Mouse (Mus musculus) midbrain, embryonic 12.5 days (tissue): ENCODE data around the gene Tiam1. TPM values are rescaled to one million over a fixed set of nuclear protein-coding genes. Genes with fewer than 3 reads are reported as not detected.
A peak's percentile ranks its signal among the peaks of the same experiment; 100 is the strongest.

Experiments
- ATAC-seq: fragments of 200-750 bp; cut with Nextera tagmentation; 2 replicates; pipeline ENCODE4 v1.8.0; 2017; ENCODE audit warnings: low read depth, moderate TSS enrichment, moderate library complexity; ENCODE audit not compliant: low FRiP score
- H3K27ac ChIP-seq: fragments of 300-500 bp; sonication (generic); replicated peaks from 2 replicates; pipeline ENCODE4 v1.5.1; 2016; ENCODE audit warnings: mild to moderate bottlenecking
- H3K27me3 ChIP-seq: fragments of 300-500 bp; sonication (generic); 2 replicates; pipeline ENCODE4 v1.6.1; 2016; ENCODE audit warnings: mild to moderate bottlenecking
- H3K36me3 ChIP-seq: fragments of 300-500 bp; sonication (generic); 2 replicates; pipeline ENCODE4 v1.6.1; 2016
- H3K4me1 ChIP-seq: fragments of 300-500 bp; sonication (generic); 2 replicates; pipeline ENCODE4 v1.6.1; 2016
- H3K4me2 ChIP-seq: fragments of 300-500 bp; sonication (generic); replicated peaks from 2 replicates; pipeline ENCODE4 v1.6.1; 2016; ENCODE audit warnings: mild to moderate bottlenecking, moderate library complexity
- H3K4me3 ChIP-seq: fragments of 300-500 bp; sonication (generic); 2 replicates; pipeline ENCODE4 v1.5.1; 2016; ENCODE audit warnings: mild to moderate bottlenecking
- H3K9ac ChIP-seq: fragments of 300-500 bp; sonication (generic); replicated peaks from 2 replicates; pipeline ENCODE4 v1.6.1; 2016; ENCODE audit warnings: mild to moderate bottlenecking, moderate library complexity
- H3K9me3 ChIP-seq: fragments of 300-500 bp; sonication (generic); 2 replicates; pipeline ENCODE4 v1.6.1; 2016; ENCODE audit warnings: mild to moderate bottlenecking
- WGBS: fragments of 180-500 bp; shearing (Covaris S2); methylation state at CpG from one replicate; pipeline ENCODE4 v1.1.7; 2016; 5-methylcytosine and 5-hydroxymethylcytosine counted together
- polyA plus RNA-seq: library from polyadenylated mRNA; unstranded; fragments of >200 nt; fragmentation: Nextera tagmentation; extraction: Ambion mirVana; gene quantifications from 2 replicates; pipeline ENCODE4 v1.2.1, GENCODE M21; 2016

The Tiam1 gene
- polyA plus RNA-seq, 1 experiment from 2014 or later, result 23.8 TPM

GRCm38 (mm10) chr16:89779705-89780104 is 363.9 kb downstream of the Tiam1 start:
- WGBS, result 87% methylated on average over 3 of the region's 3 CpGs
- ATAC-seq, result no peak

GRCm38 (mm10) chr16:89777450-89777849 is 366.1 kb downstream of the Tiam1 start:
- Histone ChIP-seq H3K4me3 (no peak overlapping the region), H3K27me3 (peaks cover 16% of the 10 kb centered on the region), H3K4me2 (no peak overlapping the region), H3K9me3 (no peaks in the 10 kb centered on the region), H3K36me3 (no peaks in the 10 kb centered on the region), H3K27ac (no peak overlapping the region), H3K9ac (no peak overlapping the region), H3K4me1 (no peaks in the 10 kb centered on the region)
- ATAC-seq, result no peak
- 77% methylated on average over 2 of the region's 2 CpGs for WGBS

More at GRCm38 (mm10) chr16:89779705-89780104, 363.9 kb downstream of the Tiam1 start:
- H3K27me3 ChIP-seq, result peaks cover 6% of the 10 kb centered on the region
- no peaks in the 10 kb centered on the region for H3K36me3 ChIP-seq
- no peaks in the 10 kb centered on the region for H3K4me1 ChIP-seq
- no peak overlapping the region for H3K27ac ChIP-seq
- no peak overlapping the region for H3K4me3 ChIP-seq
- no peak overlapping the region for H3K9ac ChIP-seq
- 0 out of 2 replicates have a peak, but pooled peaks cover 3% of the 10 kb centered on the region for H3K9me3 ChIP-seq
- no peak overlapping the region for H3K4me2 ChIP-seq

- Histone ChIP-seq H3K27ac (no peak overlapping the region), H3K27me3 (peaks cover 16% of the 10 kb centered on the region), H3K4me2 (peak overlapping the region; percentile 67), H3K4me3 (peak overlapping the region; percentile 33; the same call in 1 of the 2 replicates), H3K4me1 (no peaks in the 10 kb centered on the region), H3K9ac (no peak overlapping the region; the same call in 1 of the 2 replicates), H3K36me3 (no peaks in the 10 kb centered on the region), H3K9me3 (peaks cover 15% of the 10 kb centered on the region)
- WGBS, result 33% methylated on average over 10 of the region's 10 CpGs
- peak; percentile 68 for ATAC-seq
These were observed 369.0 kb downstream of the Tiam1 start for GRCm38 (mm10) chr16:89774553-89774913.

- Histone ChIP-seq H3K4me2 (peak overlapping the region; percentile 67), H3K4me1 (no peaks in the 10 kb centered on the region), H3K36me3 (no peaks in the 10 kb centered on the region), H3K9ac (peak overlapping the region; percentile 49), H3K9me3 (peaks cover 20% of the 10 kb centered on the region), H3K27ac (no peak overlapping the region), H3K4me3 (peak overlapping the region; percentile 33), H3K27me3 (peaks cover 16% of the 10 kb centered on the region)
- 11% methylated on average over 30 of the region's 30 CpGs for WGBS
- ATAC-seq, result peak; percentile 82
These were observed 369.7 kb downstream of the Tiam1 start for GRCm38 (mm10) chr16:89773657-89774552.

- no peaks in the 10 kb centered on the region for H3K36me3 ChIP-seq
- no peak overlapping the region for H3K9ac ChIP-seq
- H3K4me3 ChIP-seq, result no peak overlapping the region
- no peaks in the 10 kb centered on the region for H3K4me1 ChIP-seq
- no peak overlapping the region for H3K4me2 ChIP-seq
- 85% methylated on average over 11 of the region's 11 CpGs for WGBS
- peak; percentile 21; the same call in 1 of the 2 replicates for ATAC-seq
- peaks cover 19% of the 10 kb centered on the region for H3K9me3 ChIP-seq
- H3K27me3 ChIP-seq, result peaks cover 6% of the 10 kb centered on the region; the same call in 1 of the 2 replicates
- H3K27ac ChIP-seq, result no peak overlapping the region
These were observed 377.6 kb downstream of the Tiam1 start for GRCm38 (mm10) chr16:89765919-89766318.

- Histone ChIP-seq H3K27ac (no peak overlapping the region), H3K4me2 (no peak overlapping the region), H3K4me3 (no peak overlapping the region), H3K4me1 (no peaks in the 10 kb centered on the region), H3K9ac (no peak overlapping the region), H3K9me3 (peaks cover 14% of the 10 kb centered on the region), H3K36me3 (no peaks in the 10 kb centered on the region), H3K27me3 (peaks cover 6% of the 10 kb centered on the region; the same call in 1 of the 2 replicates)
- 13% methylated on average over 8 of the region's 8 CpGs for WGBS
- ATAC-seq, result no peak
These were observed 378.1 kb downstream of the Tiam1 start for GRCm38 (mm10) chr16:89765470-89765869.

GRCm38 (mm10) chr16:89763812-89764211 is 379.8 kb downstream of the Tiam1 start:
- Histone ChIP-seq H3K27ac (no peak overlapping the region), H3K9me3 (no peaks in the 10 kb centered on the region), H3K4me2 (no peak overlapping the region), H3K4me3 (no peak overlapping the region), H3K9ac (no peak overlapping the region), H3K4me1 (no peaks in the 10 kb centered on the region), H3K27me3 (peaks cover 6% of the 10 kb centered on the region; the same call in 1 of the 2 replicates), H3K36me3 (no peaks in the 10 kb centered on the region)
- 75% methylated on average over 2 of the region's 2 CpGs for WGBS
- ATAC-seq, result no peak

GRCm38 (mm10) chr16:89762523-89762922 is 381.0 kb downstream of the Tiam1 start:
- Histone ChIP-seq H3K4me1 (no peaks in the 10 kb centered on the region), H3K9ac (no peak overlapping the region), H3K36me3 (no peaks in the 10 kb centered on the region), H3K9me3 (no peaks in the 10 kb centered on the region), H3K4me3 (no peak overlapping the region), H3K27me3 (peaks cover 6% of the 10 kb centered on the region; the same call in 1 of the 2 replicates), H3K27ac (no peak overlapping the region), H3K4me2 (no peak overlapping the region)
- 82% methylated on average over 10 of the region's 10 CpGs for WGBS
- ATAC-seq, result no peak

GRCm38 (mm10) chr16:89762096-89762495 is 381.5 kb downstream of the Tiam1 start:
- WGBS, result 74% methylated on average over 8 of the region's 8 CpGs
- ATAC-seq, result no peak

GRCm38 (mm10) chr16:89757384-89757783 is 386.2 kb downstream of the Tiam1 start:
- no peak overlapping the region for H3K9ac ChIP-seq
- ATAC-seq, result no peak
- no peak overlapping the region for H3K4me3 ChIP-seq
- no peak overlapping the region for H3K27ac ChIP-seq
- 38% methylated on average over 5 of the region's 5 CpGs for WGBS
- no peaks in the 10 kb centered on the region for H3K36me3 ChIP-seq
- H3K9me3 ChIP-seq, result no peaks in the 10 kb centered on the region
- no peaks in the 10 kb centered on the region for H3K27me3 ChIP-seq
- H3K4me2 ChIP-seq, result no peak overlapping the region
- no peaks in the 10 kb centered on the region for H3K4me1 ChIP-seq

More at GRCm38 (mm10) chr16:89762096-89762495, 381.5 kb downstream of the Tiam1 start:
- H3K4me1 ChIP-seq, result no peaks in the 10 kb centered on the region
- no peak overlapping the region for H3K9ac ChIP-seq
- peaks cover 6% of the 10 kb centered on the region; the same call in 1 of the 2 replicates for H3K27me3 ChIP-seq
- no peak overlapping the region for H3K4me3 ChIP-seq
- no peak overlapping the region for H3K4me2 ChIP-seq
- no peak overlapping the region for H3K27ac ChIP-seq
- H3K9me3 ChIP-seq, result no peaks in the 10 kb centered on the region
- H3K36me3 ChIP-seq, result no peaks in the 10 kb centered on the region

- Histone ChIP-seq H3K9ac (no peak overlapping the region), H3K4me2 (no peak overlapping the region), H3K4me1 (no peaks in the 10 kb centered on the region), H3K27ac (no peak overlapping the region), H3K36me3 (no peaks in the 10 kb centered on the region), H3K9me3 (0 out of 2 replicates have a peak, but pooled peaks cover 3% of the 10 kb centered on the region), H3K4me3 (no peak overlapping the region), H3K27me3 (no peaks in the 10 kb centered on the region)
- 53% methylated on average over 3 of the region's 3 CpGs for WGBS
- ATAC-seq, result peak; percentile 69
These were observed 388.9 kb downstream of the Tiam1 start for GRCm38 (mm10) chr16:89754709-89755108.

GRCm38 (mm10) chr16:89747864-89748263 is 395.7 kb downstream of the Tiam1 start:
- no peak for ATAC-seq
- Histone ChIP-seq H3K4me2 (no peak overlapping the region), H3K27me3 (peaks cover 4% of the 10 kb centered on the region; the same call in 1 of the 2 replicates), H3K9me3 (0 out of 2 replicates have a peak, but pooled peaks cover 3% of the 10 kb centered on the region), H3K4me3 (no peak overlapping the region), H3K27ac (no peak overlapping the region), H3K9ac (no peak overlapping the region), H3K36me3 (no peaks in the 10 kb centered on the region), H3K4me1 (no peaks in the 10 kb centered on the region)
- 13% methylated on average over 2 of the region's 2 CpGs for WGBS
